Mouse (Mus musculus) midbrain, postnatal 0 days (tissue): ENCODE data around the gene Ccdc51. TPM values are rescaled to one million over a fixed set of nuclear protein-coding genes. Genes with fewer than 3 reads are reported as not detected.

Experiments used
- ATAC-seq: fragments of 200-750 bp; cut with Nextera tagmentation; 2 replicates; pipeline ENCODE4 v1.8.0; 2017; ENCODE audit warnings: moderate number of reproducible peaks, mild to moderate bottlenecking, moderate TSS enrichment, moderate library complexity; ENCODE audit not compliant: low FRiP score
- DNase-seq: peaks from one replicate; pipeline ENCODE4 v3.0.0-alpha.2; 2015; ENCODE audit warnings: low spot score
- H3K27ac ChIP-seq: fragments of 300-500 bp; sonication (generic); 2 replicates; pipeline ENCODE4 v1.5.1; 2014; ENCODE audit warnings: low read depth, mild to moderate bottlenecking, low read length, mixed read lengths
- H3K27me3 ChIP-seq: fragments of 300-500 bp; sonication (generic); 2 replicates; pipeline ENCODE4 v1.6.1; 2014; ENCODE audit warnings: low read length, control low read depth, mixed read lengths; ENCODE audit not compliant: insufficient read depth
- H3K36me3 ChIP-seq: fragments of 300-500 bp; sonication (generic); 2 replicates; pipeline ENCODE4 v1.6.1; 2014; ENCODE audit warnings: low read length, control low read depth, mixed read lengths; ENCODE audit not compliant: insufficient read depth
- H3K4me1 ChIP-seq: fragments of 300-500 bp; sonication (generic); 2 replicates; pipeline ENCODE4 v1.6.1; 2014; ENCODE audit warnings: mild to moderate bottlenecking, control low read depth, antibody characterized with exemption, low read length, mixed read lengths; ENCODE audit not compliant: insufficient read depth
- H3K4me2 ChIP-seq: fragments of 300-500 bp; sonication (generic); 2 replicates; pipeline ENCODE4 v1.6.1; 2014; ENCODE audit warnings: low read depth, mild to moderate bottlenecking, low read length, mixed read lengths; ENCODE audit not compliant: poor library complexity, severe bottlenecking
- H3K4me3 ChIP-seq: fragments of 300-500 bp; sonication (generic); 2 replicates; pipeline ENCODE4 v1.5.1; 2014; ENCODE audit warnings: low read depth, mild to moderate bottlenecking, low read length, moderate library complexity
- H3K9ac ChIP-seq: fragments of 300-500 bp; sonication (generic); replicated peaks from 2 replicates; pipeline ENCODE4 v1.6.1; 2014; ENCODE audit warnings: mild to moderate bottlenecking, low read length, moderate library complexity, mixed read lengths; ENCODE audit not compliant: poor library complexity, severe bottlenecking
- H3K9me3 ChIP-seq: fragments of 300-500 bp; sonication (generic); 2 replicates; pipeline ENCODE4 v1.6.1; 2016; ENCODE audit warnings: low read length, control low read depth
- CTCF ChIP-seq: IDR thresholded peaks from 2 replicates; pipeline ENCODE4 v1.5.1; 2016; ENCODE audit warnings: antibody characterized with exemption, mild to moderate bottlenecking
- WGBS: fragments of 180-500 bp; shearing (Covaris S2); extraction: QIAGEN DNeasy Blood & Tissue Kit; methylation state at CpG from one replicate; pipeline ENCODE4 v1.1.7; 2014; 5-methylcytosine and 5-hydroxymethylcytosine counted together
- polyA plus RNA-seq: library from polyadenylated mRNA; unstranded; fragments of >200 nt; fragmentation: Nextera tagmentation; extraction: Ambion mirVana; gene quantifications from 2 replicates; pipeline ENCODE4 v1.2.1, GENCODE M21; 2015
- total RNA-seq: library from RNA; depleted of rRNA; stranded (reverse); fragments of >200 nt; gene quantifications from 2 replicates; pipeline ENCODE4 v1.2.3, GENCODE M21; 2014

The Ccdc51 gene
- total and polyA plus RNA-seq, 2 experiments from 2014 or later, result 4.8 to 6.9 TPM

- H3K27ac ChIP-seq, result no peak overlapping the region
- H3K4me3 ChIP-seq, result no peak overlapping the region
- H3K4me1 ChIP-seq, result no peaks in the 10 kb centered on the region
- H3K9ac ChIP-seq, result no peak overlapping the region
- no peaks in the 10 kb centered on the region for H3K9me3 ChIP-seq
- H3K4me2 ChIP-seq, result no peak overlapping the region
- no peak for DNase-seq
- ATAC-seq, result no peak
- H3K36me3 ChIP-seq, result peaks cover 68% of the 10 kb centered on the region
- no peaks in the 10 kb centered on the region for H3K27me3 ChIP-seq
- WGBS, result 95% methylated on average over 12 of the region's 12 CpGs
- no peak for TF ChIP-seq CTCF
These were observed 23.4 kb downstream of the Ccdc51 start for GRCm38 (mm10) chr9:109105648-109106047.

GRCm38 (mm10) chr9:109107341-109107740, 25.0 kb downstream of the Ccdc51 start:
- no peak overlapping the region for H3K4me2 ChIP-seq
- 87% methylated on average over 5 of the region's 6 CpGs for WGBS
- no peak overlapping the region for H3K27ac ChIP-seq
- no peaks in the 10 kb centered on the region for H3K9me3 ChIP-seq
- no peak for TF ChIP-seq CTCF
- DNase-seq (no peak), ATAC-seq (no peak)
- no peaks in the 10 kb centered on the region for H3K27me3 ChIP-seq
- H3K4me3 ChIP-seq, result no peak overlapping the region
- H3K4me1 ChIP-seq, result no peaks in the 10 kb centered on the region
- no peak overlapping the region for H3K9ac ChIP-seq
- H3K36me3 ChIP-seq, result peaks cover 82% of the 10 kb centered on the region

GRCm38 (mm10) chr9:109110240-109110639, 27.9 kb downstream of the Ccdc51 start:
- WGBS, result 96% methylated on average over 11 of the region's 11 CpGs
- Histone ChIP-seq H3K36me3 (peaks cover 86% of the 10 kb centered on the region), H3K27me3 (no peaks in the 10 kb centered on the region), H3K9ac (no peak overlapping the region), H3K27ac (no peak overlapping the region), H3K4me3 (no peak overlapping the region), H3K4me2 (no peak overlapping the region), H3K9me3 (no peaks in the 10 kb centered on the region), H3K4me1 (no peaks in the 10 kb centered on the region)
- DNase-seq (no peak), ATAC-seq (no peak)
- TF ChIP-seq CTCF, result no peak

GRCm38 (mm10) chr9:109111101-109111500, 28.8 kb downstream of the Ccdc51 start:
- no peaks in the 10 kb centered on the region for H3K4me1 ChIP-seq
- TF ChIP-seq CTCF, result no peak
- no peaks in the 10 kb centered on the region for H3K9me3 ChIP-seq
- no peak overlapping the region for H3K4me3 ChIP-seq
- no peak overlapping the region for H3K27ac ChIP-seq
- ATAC-seq (no peak), DNase-seq (no peak)
- H3K27me3 ChIP-seq, result no peaks in the 10 kb centered on the region
- H3K9ac ChIP-seq, result no peak overlapping the region
- WGBS, result 92% methylated on average over 4 of the region's 4 CpGs
- peaks cover 86% of the 10 kb centered on the region for H3K36me3 ChIP-seq
- H3K4me2 ChIP-seq, result no peak overlapping the region

- no peak for TF ChIP-seq CTCF
- no peak overlapping the region for H3K27ac ChIP-seq
- no peak for DNase-seq
- no peaks in the 10 kb centered on the region for H3K9me3 ChIP-seq
- peaks cover 86% of the 10 kb centered on the region for H3K36me3 ChIP-seq
- ATAC-seq, result no peak
- H3K27me3 ChIP-seq, result no peaks in the 10 kb centered on the region
- no peaks in the 10 kb centered on the region for H3K4me1 ChIP-seq
- no peak overlapping the region for H3K4me2 ChIP-seq
- H3K9ac ChIP-seq, result no peak overlapping the region
- WGBS, result 92% methylated on average over 9 of the region's 9 CpGs
- no peak overlapping the region for H3K4me3 ChIP-seq
These were observed 29.3 kb downstream of the Ccdc51 start for GRCm38 (mm10) chr9:109111591-109111990.

GRCm38 (mm10) chr9:109113331-109113730, 31.0 kb downstream of the Ccdc51 start:
- ATAC-seq, result no peak
- Histone ChIP-seq H3K27me3 (no peaks in the 10 kb centered on the region), H3K4me3 (no peak overlapping the region), H3K36me3 (peaks cover 93% of the 10 kb centered on the region), H3K9me3 (no peaks in the 10 kb centered on the region), H3K9ac (no peak overlapping the region), H3K4me1 (no peaks in the 10 kb centered on the region), H3K4me2 (no peak overlapping the region), H3K27ac (no peak overlapping the region)
- no peak for TF ChIP-seq CTCF
- 91% methylated on average over 8 of the region's 8 CpGs for WGBS
- no peak for DNase-seq
